Mouse (Mus musculus) retina, embryonic 14.5 days (tissue): ENCODE data around the gene Rab14.

Experiments
- DNase-seq: peaks from one replicate; pipeline ENCODE4 v3.0.0-alpha.2; 2015; ENCODE audit warnings: low spot score

Gene Rab14

GRCm38 (mm10) chr2:35200898-35201668 lies at the start of gene Rab14:
Rab14 (minus strand) TSS chr2:35201120.
- DNase-seq: peak; percentile 100

- no peak for DNase-seq
Measured at GRCm38 (mm10) chr2:35247763-35248162, 46.8 kb upstream of the Rab14 start.

GRCm38 (mm10) chr2:35244241-35244640 lies 43.3 kb upstream of the Rab14 start:
- DNase-seq: no peak

- DNase-seq: no peak
Measured at GRCm38 (mm10) chr2:35235021-35235420, 34.1 kb upstream of the Rab14 start.

DNA sequence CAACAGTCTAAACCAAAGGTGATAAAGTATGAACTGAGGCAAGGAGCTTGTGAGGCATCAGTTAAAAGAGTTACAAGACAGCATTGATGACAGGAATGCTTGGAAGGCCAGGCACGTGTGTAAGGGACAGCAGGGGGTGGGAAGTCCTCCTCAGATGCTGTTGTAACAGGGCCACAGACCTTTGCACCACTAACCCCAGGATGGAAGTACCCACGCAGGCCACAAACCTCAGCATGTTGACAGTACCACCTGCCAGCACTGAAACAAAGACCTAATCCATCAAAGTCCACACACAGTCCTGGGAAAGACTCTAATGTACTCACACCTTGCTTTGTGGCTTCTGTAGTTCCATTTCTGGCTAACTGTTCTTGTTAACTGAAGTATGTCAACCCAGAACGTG lies 33.0 kb upstream of the Rab14 start:
- DNase-seq: no peak

- no peak for DNase-seq
Measured at GRCm38 (mm10) chr2:35232595-35233445, 31.9 kb upstream of the Rab14 start.

DNA sequence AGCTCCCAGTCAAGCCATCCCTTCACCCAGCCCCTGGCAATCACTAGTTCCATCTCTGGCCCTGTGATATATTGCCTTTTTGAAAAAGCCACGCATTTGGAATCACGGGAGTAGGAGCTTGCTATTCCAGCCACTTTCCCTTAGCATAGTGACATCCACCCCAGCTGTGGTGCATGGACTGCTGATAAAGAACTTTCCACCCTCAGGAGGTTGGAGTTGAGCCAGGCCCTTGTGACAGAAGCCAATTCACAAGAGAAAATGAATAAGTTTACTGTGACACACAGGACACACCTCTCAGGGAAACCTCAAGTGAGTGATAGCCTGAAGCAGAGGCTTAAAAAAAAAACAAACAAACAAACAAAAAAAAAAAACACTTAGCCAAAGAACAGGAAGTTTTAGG lies 31.0 kb upstream of the Rab14 start:
- DNase-seq: no peak

DNA sequence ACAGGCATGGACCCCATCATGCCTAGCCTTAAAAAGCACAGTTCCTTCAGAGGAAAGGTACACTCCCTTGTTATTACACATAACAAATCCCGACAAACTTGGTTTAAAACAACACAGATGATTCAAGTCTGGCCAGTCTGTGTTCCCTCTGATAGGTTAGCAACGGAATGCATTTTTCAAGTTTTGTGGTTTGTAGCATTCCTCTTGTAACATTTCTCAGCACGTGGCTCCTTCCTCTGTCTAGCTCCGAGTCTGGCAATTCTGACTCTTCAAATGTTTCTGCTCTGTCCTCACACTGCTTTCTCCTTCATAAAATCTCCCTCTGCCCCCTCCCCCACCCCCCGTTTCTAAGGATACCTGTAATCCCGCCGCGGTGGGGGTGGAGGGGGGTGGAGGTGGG lies 29.3 kb upstream of the Rab14 start:
- no peak for DNase-seq

DNA sequence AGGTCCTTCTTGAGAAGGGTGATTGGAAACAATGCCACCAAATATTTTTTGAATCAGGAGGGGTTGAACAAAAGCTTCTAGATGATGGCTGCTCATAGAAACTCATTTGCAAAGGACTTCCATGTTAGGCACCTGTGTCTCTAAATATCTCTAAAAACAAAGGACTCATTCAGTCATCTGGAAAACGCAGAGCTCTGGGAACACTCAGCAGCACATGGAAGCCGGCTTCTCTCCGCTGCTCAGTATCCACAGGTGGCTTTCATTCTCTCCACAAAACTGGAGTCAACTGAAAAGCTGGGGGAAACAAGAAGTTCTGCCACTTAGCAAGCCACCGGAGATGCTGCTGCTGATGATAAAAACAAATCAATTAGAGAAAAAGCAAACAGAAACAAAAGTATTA lies 27.2 kb upstream of the Rab14 start:
- DNase-seq: no peak

DNA sequence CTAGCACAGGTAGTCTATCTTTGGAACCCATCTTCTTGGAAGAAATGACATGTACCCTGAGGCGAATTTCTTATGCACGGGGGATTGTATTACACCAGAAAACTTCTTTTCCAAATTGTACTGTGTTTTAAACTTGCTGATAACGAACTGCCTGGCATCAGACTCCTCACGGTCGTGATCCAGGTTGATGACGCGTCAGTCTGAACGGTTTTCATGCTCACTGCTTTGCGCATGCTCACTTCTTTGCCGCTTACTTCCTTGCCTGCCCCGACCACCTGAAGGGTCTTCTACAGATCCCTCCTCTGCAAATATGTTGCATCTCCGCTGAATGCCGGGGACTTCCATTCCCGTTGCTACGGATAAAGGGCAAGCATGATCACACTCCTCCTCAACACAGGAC lies 23.4 kb upstream of the Rab14 start:
- DNase-seq: no peak

GRCm38 (mm10) chr2:35222822-35223391 lies 22.0 kb upstream of the Rab14 start:
- no peak for DNase-seq

DNA sequence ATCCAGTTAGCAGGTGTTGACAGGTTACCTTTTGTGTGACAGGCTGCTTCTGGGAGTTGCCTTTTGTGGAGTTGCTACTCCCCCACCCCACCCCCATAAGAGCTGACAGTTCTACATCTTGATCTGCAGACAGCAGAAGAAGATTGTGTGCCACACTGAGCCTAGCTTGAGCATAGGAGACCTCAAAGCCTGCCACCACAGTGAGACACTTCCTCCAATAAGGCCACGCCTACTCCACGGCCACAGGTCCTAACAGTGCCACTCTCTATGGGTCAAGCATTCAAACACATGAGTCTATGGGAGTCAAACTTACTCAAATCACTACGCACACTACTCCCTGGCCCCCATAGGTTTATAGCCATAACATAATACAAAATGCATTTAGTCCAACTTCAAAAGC lies 17.8 kb upstream of the Rab14 start:
- no peak for DNase-seq

GRCm38 (mm10) chr2:35216701-35217100 lies 15.8 kb upstream of the Rab14 start:
- DNase-seq: no peak

DNA sequence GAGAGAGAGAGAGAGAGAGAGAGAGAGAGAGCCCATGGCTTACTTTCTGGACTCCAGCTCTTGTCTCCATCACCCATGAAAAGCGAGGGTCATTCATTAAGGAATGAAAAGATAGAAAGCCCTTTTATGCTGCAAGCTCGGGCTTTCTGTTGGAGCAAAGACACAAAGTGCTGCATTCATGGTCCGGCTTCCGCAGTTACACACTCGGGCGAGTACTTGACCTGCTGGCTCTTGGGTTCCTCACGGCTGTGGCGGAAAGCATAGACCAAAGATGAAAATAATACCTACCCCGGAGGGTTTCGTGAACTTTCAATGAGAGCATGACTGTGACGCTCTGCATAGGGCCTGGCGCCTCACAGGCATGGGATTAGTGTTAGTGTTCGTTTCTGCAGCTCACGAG lies 14.4 kb upstream of the Rab14 start:
- no peak for DNase-seq

- DNase-seq: peak; percentile 95
Measured at GRCm38 (mm10) chr2:35214881-35215358, 14.0 kb upstream of the Rab14 start.

- DNase-seq: no peak
Measured at GRCm38 (mm10) chr2:35213345-35213910, 12.5 kb upstream of the Rab14 start.

- DNase-seq: no peak
Measured at GRCm38 (mm10) chr2:35211681-35212080, 10.8 kb upstream of the Rab14 start.

DNA sequence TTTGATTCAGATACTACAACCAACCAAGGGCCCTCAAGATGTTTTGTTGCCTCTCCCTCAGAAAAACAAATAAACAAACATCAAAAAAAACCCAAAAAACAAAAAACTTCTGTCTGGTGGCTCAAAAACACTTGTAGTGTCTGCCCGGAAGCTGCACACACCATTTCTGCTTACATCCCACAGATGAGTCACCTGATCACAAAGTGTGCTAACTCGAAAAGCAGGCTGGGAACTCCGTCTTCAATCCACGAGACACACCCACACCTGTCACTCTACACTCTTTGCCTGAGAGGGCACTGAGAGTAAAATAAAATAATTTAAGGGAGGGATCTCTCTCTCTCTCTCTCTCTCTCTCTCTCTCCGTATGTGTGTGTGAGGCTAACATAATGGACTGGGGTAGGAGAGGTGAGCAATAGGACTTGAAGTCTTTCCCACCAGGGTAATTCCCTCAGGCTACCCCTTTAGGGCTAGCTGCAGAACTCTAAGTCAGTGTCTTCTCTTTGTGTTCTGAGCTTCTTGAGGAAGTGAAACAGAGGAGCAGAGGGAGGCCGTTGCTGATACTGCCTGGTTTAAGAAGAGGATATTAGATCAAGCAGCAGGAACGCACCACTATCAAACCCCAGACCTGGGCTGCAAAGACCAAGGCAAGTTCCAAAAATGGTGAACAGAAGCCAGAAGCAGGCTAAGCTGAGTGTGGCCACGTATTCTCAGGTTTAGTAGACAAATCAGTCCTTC lies 8.2 kb upstream of the Rab14 start:
- no peak for DNase-seq

DNA sequence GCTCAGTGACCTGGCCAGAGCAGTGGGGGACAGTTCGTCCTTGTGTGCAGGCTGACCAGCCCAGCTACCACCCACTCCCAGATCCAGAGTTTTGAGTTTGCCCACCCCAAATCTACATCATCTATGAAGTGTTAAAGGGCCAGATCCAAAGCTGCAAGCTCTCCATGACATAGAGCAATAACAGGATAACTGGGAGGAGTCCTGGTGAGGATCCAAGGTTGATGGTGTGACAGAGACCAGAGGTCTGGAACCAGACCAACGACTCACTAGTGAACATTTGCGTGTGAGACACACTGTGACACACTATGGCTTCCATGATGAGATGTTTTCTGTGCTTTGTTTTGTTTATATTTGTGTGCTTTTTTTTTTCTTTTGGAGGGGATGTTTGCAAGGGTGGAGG lies 7.1 kb upstream of the Rab14 start:
- DNase-seq: no peak

DNA sequence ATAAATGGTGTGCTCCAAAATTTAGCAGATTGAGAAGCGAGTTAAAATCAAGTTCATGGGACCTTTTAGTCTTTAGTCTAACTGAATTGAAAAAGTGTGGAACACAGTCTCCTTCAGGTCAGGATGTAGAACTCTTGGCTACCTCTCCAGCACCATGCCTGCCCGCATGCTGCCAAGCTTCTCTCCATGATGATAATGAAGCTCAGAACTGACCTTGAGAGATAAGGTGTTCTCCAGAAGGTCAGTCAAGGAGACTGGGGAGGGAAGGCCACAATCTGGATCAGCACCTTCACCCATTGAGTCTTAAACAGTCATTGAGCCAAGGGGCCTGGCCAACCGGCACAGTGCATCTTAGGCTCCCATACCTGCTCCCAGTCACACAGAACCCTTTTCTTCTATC lies 5.8 kb upstream of the Rab14 start:
- no peak for DNase-seq

GRCm38 (mm10) chr2:35203729-35204128 lies 2.8 kb upstream of the Rab14 start:
- DNase-seq: no peak
